Mouse (Mus musculus) heart, postnatal 0 days (tissue): ENCODE results near the gene Sema3b. TPM values are rescaled to one million over a fixed set of nuclear protein-coding genes. Genes with fewer than 3 reads are reported as not detected.

ENCODE experiments used
- ATAC-seq: fragments of 200-750 bp; cut with Nextera tagmentation; 2 replicates; pipeline ENCODE4 v1.8.0; 2017; ENCODE audit warnings: low read depth, moderate number of reproducible peaks, moderate library complexity; ENCODE audit not compliant: insufficient read depth
- DNase-seq: peaks from one replicate; pipeline ENCODE4 v3.0.0-alpha.2; 2016; ENCODE audit warnings: low spot score
- H3K27ac ChIP-seq: fragments of 300-500 bp; sonication (generic); 2 replicates; pipeline ENCODE4 v1.5.1; 2014; ENCODE audit warnings: low read depth, mild to moderate bottlenecking
- H3K27me3 ChIP-seq: fragments of 300-500 bp; sonication (generic); 2 replicates; pipeline ENCODE4 v1.6.1; 2014; ENCODE audit warnings: low read length, mixed read lengths; ENCODE audit not compliant: control insufficient read depth, insufficient read depth
- H3K36me3 ChIP-seq: fragments of 300-500 bp; sonication (generic); replicated peaks from 2 replicates; pipeline ENCODE4 v1.6.1; 2014; ENCODE audit warnings: low read length, mixed read lengths; ENCODE audit not compliant: control insufficient read depth, insufficient read depth
- H3K4me1 ChIP-seq: fragments of 300-500 bp; sonication (generic); 2 replicates; pipeline ENCODE4 v1.6.1; 2014; ENCODE audit warnings: antibody characterized with exemption; ENCODE audit not compliant: control insufficient read depth, insufficient read depth
- H3K4me2 ChIP-seq: fragments of 300-500 bp; sonication (generic); 2 replicates; pipeline ENCODE4 v1.6.1; 2014; ENCODE audit warnings: low read depth, mild to moderate bottlenecking, low read length, moderate library complexity
- H3K4me3 ChIP-seq: fragments of 300-500 bp; sonication (generic); 2 replicates; pipeline ENCODE4 v1.5.1; 2014; ENCODE audit warnings: low read depth, low read length
- H3K9ac ChIP-seq: fragments of 300-500 bp; sonication (generic); replicated peaks from 2 replicates; pipeline ENCODE4 v1.6.1; 2014; ENCODE audit warnings: low read depth, low read length, mixed read lengths
- H3K9me3 ChIP-seq: fragments of 300-500 bp; sonication (generic); replicated peaks from 2 replicates; pipeline ENCODE4 v1.6.1; 2016; ENCODE audit warnings: low read length; ENCODE audit not compliant: control insufficient read depth
- CTCF ChIP-seq: IDR thresholded peaks from 2 replicates; pipeline ENCODE4 v1.5.1; 2016; ENCODE audit warnings: antibody characterized with exemption, control low read depth, low read depth
- EP300 ChIP-seq: IDR thresholded peaks from 2 replicates; pipeline ENCODE4 v1.6.1; 2016; ENCODE audit warnings: antibody characterized with exemption, low read depth
- WGBS: fragments of 180-500 bp; shearing (Covaris S2); extraction: QIAGEN DNeasy Blood & Tissue Kit; methylation state at CpG from one replicate; pipeline ENCODE4 v1.1.7; 2014; 5-methylcytosine and 5-hydroxymethylcytosine counted together
- polyA plus RNA-seq: library from polyadenylated mRNA; unstranded; fragments of >200 nt; fragmentation: Nextera tagmentation; extraction: Ambion mirVana; gene quantifications from 2 replicates; pipeline ENCODE4 v1.2.1, GENCODE M21; 2015
- total RNA-seq: library from RNA; depleted of rRNA; stranded (reverse); fragments of >200 nt; gene quantifications from 2 replicates; pipeline ENCODE4 v1.2.3, GENCODE M21; 2014; ENCODE audit warnings: low replicate concordance

Gene Sema3b
- total and polyA plus RNA-seq, 2 experiments from 2014 or later, result 8.9 to 34.9 TPM

DNA sequence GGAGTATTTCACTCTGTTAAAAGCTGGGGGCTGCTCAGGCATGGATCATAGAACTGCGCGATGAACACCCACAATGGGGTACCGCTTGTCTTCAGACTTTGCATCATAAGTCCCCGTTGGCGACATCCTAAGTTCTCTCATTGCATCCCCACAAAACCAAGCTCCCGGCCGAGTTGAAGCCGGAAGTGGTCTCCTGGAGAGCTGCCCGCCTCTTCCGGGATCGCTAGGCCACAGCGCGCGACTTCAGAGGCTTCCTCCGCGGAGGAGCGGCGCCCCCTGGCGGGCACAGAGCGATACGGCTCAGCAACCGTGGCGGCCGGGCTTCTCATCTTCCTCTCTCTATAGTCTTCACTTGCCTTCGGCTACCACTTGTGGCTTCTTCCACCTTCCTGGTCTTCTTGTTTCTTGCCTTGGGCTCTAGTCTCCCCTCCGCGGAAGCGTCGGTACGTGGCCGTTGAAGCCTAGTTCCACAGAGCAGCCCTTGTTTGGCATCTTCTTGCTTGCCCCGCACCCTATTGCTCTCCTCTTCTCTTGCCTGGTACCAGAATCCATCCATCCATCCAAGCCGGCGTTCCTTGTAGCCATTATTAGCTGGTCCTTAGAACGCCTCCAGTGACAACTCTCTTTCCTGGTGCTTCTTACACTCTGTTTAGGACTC is 35.6 kb upstream of the Sema3b start:
- ATAC-seq (peak; percentile 86), DNase-seq (peak; percentile 89)
- 2% methylated on average over 35 of the region's 35 CpGs for WGBS
- TF ChIP-seq EP300 (peak; percentile 65; the same call in 1 of the 2 replicates), CTCF (peak; percentile 97)
- Histone ChIP-seq H3K9me3 (no peaks in the 10 kb centered on the region), H3K27me3 (no peaks in the 10 kb centered on the region), H3K9ac (peak overlapping the region; percentile 41; the same call in 1 of the 2 replicates), H3K4me1 (no peaks in the 10 kb centered on the region), H3K36me3 (no peaks in the 10 kb centered on the region), H3K4me2 (peak overlapping the region; percentile 60), H3K27ac (peak overlapping the region; percentile 39; the same call in 1 of the 2 replicates), H3K4me3 (peak overlapping the region; percentile 37)

DNA sequence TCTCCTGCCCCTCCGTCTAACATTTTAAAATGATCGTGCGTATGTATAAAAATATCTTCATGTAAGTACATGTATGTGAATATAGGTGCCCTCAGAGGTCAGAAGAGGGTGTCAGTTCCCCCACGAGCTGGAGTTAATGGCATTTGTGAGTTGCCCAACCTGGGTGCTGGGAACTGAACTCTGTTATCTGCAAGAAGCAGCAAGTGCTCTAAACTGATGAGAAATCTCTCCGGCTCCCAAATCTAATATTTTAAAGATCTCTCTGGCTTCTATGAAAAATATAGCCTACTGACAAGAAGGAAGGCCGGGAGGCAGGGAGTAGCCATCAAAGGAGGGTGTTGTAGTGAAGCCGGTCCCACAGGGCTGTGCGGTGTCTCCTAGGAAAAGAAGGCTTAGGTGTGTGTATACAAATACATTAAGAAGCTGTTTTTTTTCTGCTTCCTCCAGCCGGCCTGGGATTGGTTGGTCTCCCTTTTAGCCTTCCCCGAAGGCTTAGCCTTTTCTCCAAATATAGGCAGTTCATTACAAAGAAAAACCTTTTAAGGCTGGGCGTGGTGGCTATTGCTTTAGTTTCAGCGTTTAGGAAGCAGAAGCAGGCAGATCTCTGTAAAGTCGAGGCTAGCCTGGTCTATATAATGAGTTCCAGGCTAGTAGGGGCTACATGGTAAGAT is 34.6 kb upstream of the Sema3b start:
- Histone ChIP-seq H3K4me1 (no peaks in the 10 kb centered on the region), H3K27me3 (no peaks in the 10 kb centered on the region), H3K4me2 (no peak overlapping the region), H3K9me3 (no peaks in the 10 kb centered on the region), H3K27ac (no peak overlapping the region), H3K36me3 (no peaks in the 10 kb centered on the region), H3K4me3 (no peak overlapping the region), H3K9ac (no peak overlapping the region)
- no peak for ATAC-seq
- 90% methylated on average over 13 of the region's 13 CpGs for WGBS
- DNase-seq, result no peak
- TF ChIP-seq CTCF (no peak), EP300 (no peak)

DNA sequence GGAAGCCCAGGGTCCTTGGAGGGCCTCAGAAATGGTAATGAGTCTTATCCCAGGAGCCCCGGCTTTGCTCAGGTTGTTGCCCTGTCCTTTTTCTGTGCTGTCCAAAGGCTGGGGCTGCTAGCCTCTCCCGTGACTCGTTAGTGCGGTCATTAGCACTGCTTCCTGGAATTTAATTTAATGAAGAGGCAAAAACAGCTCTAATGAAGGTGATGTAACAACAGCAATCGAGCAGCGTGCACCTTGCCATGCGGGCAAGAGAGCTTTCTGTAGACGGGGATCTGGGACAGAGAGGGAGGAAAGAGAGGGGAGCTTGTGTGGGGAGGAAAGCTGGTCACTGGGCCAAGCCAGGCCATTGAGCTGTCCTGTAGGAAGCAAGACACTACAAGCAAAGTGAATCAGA is 32.6 kb upstream of the Sema3b start:
- TF ChIP-seq EP300, result no peak
- H3K9ac ChIP-seq, result no peak overlapping the region
- no peak overlapping the region for H3K4me2 ChIP-seq
- H3K36me3 ChIP-seq, result no peaks in the 10 kb centered on the region
- no peak for DNase-seq
- H3K4me1 ChIP-seq, result no peaks in the 10 kb centered on the region
- H3K9me3 ChIP-seq, result no peaks in the 10 kb centered on the region
- H3K27me3 ChIP-seq, result no peaks in the 10 kb centered on the region
- H3K4me3 ChIP-seq, result no peak overlapping the region
- ATAC-seq, result no peak
- 66% methylated on average over 8 of the region's 8 CpGs for WGBS
- no peak overlapping the region for H3K27ac ChIP-seq

DNA sequence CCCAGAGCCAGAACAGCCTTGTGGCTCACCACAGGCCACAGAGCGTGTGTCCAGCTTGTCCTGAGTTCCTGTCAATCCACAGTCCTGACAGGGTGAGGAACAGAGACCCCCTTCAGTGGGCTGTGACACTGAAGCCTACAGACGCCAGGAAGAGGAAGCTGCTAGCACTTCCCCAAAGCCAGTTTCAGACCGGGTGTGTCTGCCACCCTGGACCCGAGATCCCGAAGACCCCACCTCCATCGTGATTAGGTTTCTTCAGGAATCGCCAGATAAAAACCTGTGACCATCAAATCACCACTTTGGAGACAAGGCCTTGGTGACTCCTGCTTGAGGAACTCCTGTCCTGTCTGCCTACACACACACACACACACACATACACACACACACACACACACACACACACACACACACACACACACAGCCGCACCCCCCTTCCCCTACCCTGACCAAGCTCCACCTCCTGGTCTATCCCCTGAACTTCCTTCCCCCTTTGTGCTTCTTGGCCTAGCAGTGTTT is 31.3 kb upstream of the Sema3b start:
- 31% methylated on average over 8 of the region's 8 CpGs for WGBS
- Histone ChIP-seq H3K4me2 (no peak overlapping the region), H3K36me3 (no peaks in the 10 kb centered on the region), H3K4me1 (no peaks in the 10 kb centered on the region), H3K4me3 (no peak overlapping the region), H3K27ac (0 out of 2 replicates have a peak overlapping the region, but pooled peaks have one; percentile 28), H3K9ac (0 out of 2 replicates have a peak overlapping the region, but pooled peaks have one; percentile 4), H3K27me3 (no peaks in the 10 kb centered on the region), H3K9me3 (no peaks in the 10 kb centered on the region)
- ATAC-seq (no peak), DNase-seq (no peak)
- TF ChIP-seq EP300, result no peak
- TF ChIP-seq CTCF, result no peak

DNA sequence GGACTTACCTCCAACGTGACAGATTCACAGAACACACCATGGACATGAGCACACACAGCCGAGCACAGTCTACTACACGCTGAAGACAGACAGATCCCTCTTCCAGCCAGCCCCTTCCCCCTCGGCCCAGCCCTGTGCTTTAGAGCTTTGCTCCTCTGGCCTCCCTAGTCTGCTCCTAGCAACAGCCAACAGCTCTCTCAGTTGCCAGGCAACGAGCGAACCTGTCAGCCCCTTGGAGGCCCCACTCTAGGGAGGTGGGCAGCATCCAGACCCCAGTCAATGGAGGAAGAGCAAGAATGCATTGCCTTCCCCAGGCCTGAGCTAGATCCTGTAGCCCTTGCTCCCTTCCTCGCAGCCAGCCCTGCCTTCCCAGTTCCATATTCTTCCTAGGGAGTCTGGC is 28.0 kb upstream of the Sema3b start:
- TF ChIP-seq EP300 (no peak), CTCF (no peak)
- Histone ChIP-seq H3K4me3 (no peak overlapping the region), H3K27ac (no peak overlapping the region), H3K4me1 (peaks cover 8% of the 10 kb centered on the region; the same call in 1 of the 2 replicates), H3K9me3 (no peaks in the 10 kb centered on the region), H3K9ac (no peak overlapping the region), H3K36me3 (0 out of 2 replicates have a peak, but pooled peaks cover 4% of the 10 kb centered on the region), H3K4me2 (no peak overlapping the region), H3K27me3 (no peaks in the 10 kb centered on the region)
- no peak for ATAC-seq
- WGBS, result 45% methylated on average over 7 of the region's 7 CpGs
- DNase-seq, result no peak
